Mouse (Mus musculus) bone marrow, adult 2 months (tissue): ENCODE measurements around the gene Zfp414. TPM values are rescaled to one million over a fixed set of nuclear protein-coding genes. Genes with fewer than 3 reads are reported as not detected.
"Not testable (repeated sequence)": the region's sequence is repeated elsewhere in the genome, so short reads cannot be mapped to it uniquely, and the experiment has no call there.

ENCODE experiments used
- H3K27ac ChIP-seq: fragments of 200-500 bp; 2 replicates; pipeline ENCODE4 v1.5.1; 2012; ENCODE audit warnings: low read depth, mild to moderate bottlenecking, control low read depth, inconsistent platforms, low read length; ENCODE audit not compliant: control insufficient read depth, poor library complexity, insufficient read depth
- H3K4me1 ChIP-seq: fragments of 200-500 bp; 2 replicates; pipeline ENCODE4 v1.6.1; 2011; ENCODE audit warnings: low read length; ENCODE audit not compliant: control insufficient read depth, insufficient read depth
- H3K4me3 ChIP-seq: fragments of 200-500 bp; replicated peaks from 2 replicates; pipeline ENCODE3; 2011; ENCODE audit warnings: mild to moderate bottlenecking, low read depth, low read length, control low read depth; ENCODE audit not compliant: control insufficient read depth
- CTCF ChIP-seq: fragments of 200-500 bp; IDR thresholded peaks from 2 replicates; pipeline ENCODE4 v1.5.1; 2011; ENCODE audit warnings: low read length, control low read depth; ENCODE audit not compliant: control insufficient read depth, insufficient read depth
- POLR2A ChIP-seq: fragments of 200-500 bp; IDR thresholded peaks from 2 replicates; pipeline ENCODE4 v1.6.1; 2011; ENCODE audit warnings: low read depth, mild to moderate bottlenecking, control low read depth, low read length, borderline replicate concordance; ENCODE audit not compliant: control insufficient read depth
- WGBS: fragments of 180-500 bp; shearing (Covaris S2); methylation state at CpG from one replicate; pipeline ENCODE4 v1.1.7; 2018; 5-methylcytosine and 5-hydroxymethylcytosine counted together
- polyA plus RNA-seq: library from polyadenylated mRNA; stranded (reverse); fragments of >200 nt; gene quantifications from 2 replicates; pipeline ENCODE4 v1.2.4, GENCODE M21; 2011; ENCODE audit warnings: low replicate concordance; ENCODE audit not compliant: missing spikeins, insufficient read depth, insufficient read length

Zfp414 gene
- polyA plus RNA-seq, 1 experiment, result 41.4 TPM

- no peak overlapping the region for H3K27ac ChIP-seq
These were observed 21.6 kb upstream of the Zfp414 start for GRCm38 (mm10) chr17:33607273-33607672.

GRCm38 (mm10) chr17:33610548-33610947 is 18.3 kb upstream of the Zfp414 start:
- H3K4me1 ChIP-seq, result no peaks in the 10 kb centered on the region; the same call in 1 of the 2 replicates
- H3K4me3 ChIP-seq, result no peak overlapping the region
- TF ChIP-seq CTCF (no peak), POLR2A (no peak)
- 43% methylated on average over 7 of the region's 7 CpGs for WGBS
- H3K27ac ChIP-seq, result no peak overlapping the region

More at GRCm38 (mm10) chr17:33607273-33607672, 21.6 kb upstream of the Zfp414 start:
- 62% methylated on average over 2 of the region's 2 CpGs for whole genome bisulfite sequencing
- TF ChIP-seq CTCF (no peak), POLR2A (no peak)
- Histone ChIP-seq H3K4me1 (no peaks in the 10 kb centered on the region; the same call in 1 of the 2 replicates), H3K4me3 (no peak overlapping the region)

- not testable (repeated sequence) for H3K27ac ChIP-seq, H3K4me1 ChIP-seq, H3K4me3 ChIP-seq
- WGBS, result 85% methylated on average over 5 of the region's 5 CpGs
These were observed 15.2 kb upstream of the Zfp414 start for GRCm38 (mm10) chr17:33613726-33614125.

GRCm38 (mm10) chr17:33627281-33627680 is 1.6 kb upstream of the Zfp414 start:
- Histone ChIP-seq H3K4me3 (no peak overlapping the region), H3K4me1 (peaks cover 2% of the 10 kb centered on the region), H3K27ac (no peak overlapping the region)
- TF ChIP-seq CTCF, result no peak
- no peak for TF ChIP-seq POLR2A
- WGBS, result 80% methylated on average over 3 of the region's 3 CpGs

- TF ChIP-seq POLR2A, result no peak
- peak overlapping the region; percentile 96 for H3K27ac ChIP-seq
- peak overlapping the region; percentile 91 for H3K4me3 ChIP-seq
- H3K4me1 ChIP-seq, result peaks cover 2% of the 10 kb centered on the region
- 59% methylated on average over 12 of the region's 12 CpGs for WGBS
These were observed 716 bp downstream of the Zfp414 start for GRCm38 (mm10) chr17:33629487-33630125.

GRCm38 (mm10) chr17:33630171-33630895 is 1.4 kb downstream of the Zfp414 start:
- TF ChIP-seq CTCF (no peak), POLR2A (no peak)
- Histone ChIP-seq H3K4me1 (peaks cover 2% of the 10 kb centered on the region), H3K4me3 (no peak overlapping the region), H3K27ac (no peak overlapping the region)
- WGBS, result 93% methylated on average over 13 of the region's 13 CpGs

DNA sequence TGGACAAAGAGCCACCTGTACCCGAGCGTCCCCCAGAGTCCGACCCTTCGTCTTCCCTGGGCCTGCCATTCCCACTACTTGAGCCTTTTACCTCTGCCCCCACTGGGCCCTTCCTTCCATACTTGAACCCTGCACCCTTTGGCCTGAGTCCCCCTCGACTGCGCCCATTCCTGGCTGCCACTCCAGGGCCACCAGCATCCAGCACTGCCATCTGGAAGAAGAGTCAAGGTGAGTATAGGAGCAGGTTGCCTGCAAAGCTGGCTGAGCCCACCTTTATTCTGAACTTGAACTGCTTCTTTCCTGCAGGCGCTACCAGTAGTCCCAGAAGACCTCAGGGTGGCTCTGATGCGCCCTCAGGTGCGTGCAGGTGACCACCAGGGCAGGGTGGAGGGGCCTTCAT is 2.3 kb downstream of the Zfp414 start:
- peaks cover 2% of the 10 kb centered on the region for H3K4me1 ChIP-seq
- no peak overlapping the region for H3K27ac ChIP-seq
- no peak for TF ChIP-seq POLR2A
- no peak for TF ChIP-seq CTCF
- H3K4me3 ChIP-seq, result no peak overlapping the region
- WGBS, result 93% methylated on average over 9 of the region's 9 CpGs

DNA sequence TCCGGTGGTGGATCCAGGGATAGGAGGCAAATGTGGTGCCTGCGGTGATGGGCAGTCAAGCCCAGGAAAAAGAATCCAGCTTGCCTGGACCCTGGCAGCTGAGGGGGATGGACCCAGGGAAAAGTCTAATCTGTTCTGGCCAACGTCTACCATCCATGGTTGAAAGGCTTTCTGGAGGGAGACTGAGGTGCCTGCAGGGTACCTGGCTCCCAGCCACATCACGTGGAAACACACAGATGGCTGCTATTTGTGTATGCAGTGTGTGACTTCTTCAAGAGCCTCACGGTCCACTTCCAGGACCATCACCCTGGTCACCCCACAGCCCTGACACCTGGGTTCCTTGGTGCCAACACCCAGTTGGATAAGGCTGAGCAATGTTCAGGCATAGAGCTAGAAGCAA is 2.9 kb downstream of the Zfp414 start:
- no peak for TF ChIP-seq CTCF
- H3K27ac ChIP-seq, result no peak overlapping the region
- H3K4me1 ChIP-seq, result peaks cover 2% of the 10 kb centered on the region
- 84% methylated on average over 5 of the region's 5 CpGs for WGBS
- no peak overlapping the region for H3K4me3 ChIP-seq
